Mouse (Mus musculus) olfactory bulb, adult 2 months (tissue): ENCODE measurements around the gene Mcm5.

Experiments used
- CTCF ChIP-seq: fragments of 200-500 bp; IDR thresholded peaks from 2 replicates; pipeline ENCODE4 v1.5.1; 2012; ENCODE audit warnings: low read depth, mild to moderate bottlenecking, low read length, moderate library complexity; ENCODE audit not compliant: insufficient read depth
- POLR2A ChIP-seq: fragments of 200-500 bp; IDR thresholded peaks from 2 replicates; pipeline ENCODE4 v1.6.1; 2012; ENCODE audit warnings: mild to moderate bottlenecking, low read depth, low read length, moderate library complexity; ENCODE audit not compliant: insufficient read depth

DNA sequence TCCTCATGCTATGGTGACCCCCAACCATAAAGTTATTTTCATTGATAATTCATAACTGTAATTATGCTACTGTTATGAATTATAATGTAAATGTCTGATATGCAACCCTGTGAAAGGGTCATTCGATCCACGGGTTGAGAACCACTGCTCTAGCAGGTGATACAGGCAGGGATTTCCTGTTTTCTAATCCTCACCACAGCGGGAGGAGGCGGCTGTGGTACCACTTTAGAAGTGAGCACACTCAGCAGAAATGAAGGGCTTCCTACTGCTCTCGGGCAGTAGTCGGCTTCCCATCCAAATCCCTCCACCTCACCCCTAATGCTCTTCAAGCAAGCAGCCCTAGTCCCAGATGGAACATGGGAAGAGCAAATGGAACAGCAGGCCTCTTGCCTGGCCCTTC is 49.3 kb upstream of the Mcm5 start:
- TF ChIP-seq POLR2A (no peak), CTCF (no peak)
